Mouse (Mus musculus): ENCODE results near the gene Atrnl1.

GRCm38 (mm10) chr19:57954131-57954530 lies 343.3 kb downstream of the Atrnl1 start:
- TF ChIP-seq CTCF (IDR thresholded peaks at IDR 0.05; ENCODE audit: low read depth, low read length): no peak
- TF ChIP-seq POLR2A (IDR thresholded peaks at IDR 0.05; ENCODE audit: borderline replicate concordance, low read depth, low read length): no peak
